Mouse (Mus musculus): Measurements from ENCODE around the gene Rnf166. TPM values are rescaled to one million over a fixed set of nuclear protein-coding genes. Genes with fewer than 3 reads are reported as not detected.
A peak's percentile ranks its signal among the peaks of the same experiment; 100 is the strongest.

Rnf166 gene
- polyA plus RNA-seq, 1 experiment from 2014 or later: 26.6 TPM

- WGBS: 6% methylated on average over 45 of the region's 45 CpGs
Observed at GRCm38 (mm10) chr8:122432443-122433268, 43.2 kb downstream of the Rnf166 start, which contains the start of gene Cyba. Gene Cyba, minus strand, starts transcription at chr8:122432930.

DNA sequence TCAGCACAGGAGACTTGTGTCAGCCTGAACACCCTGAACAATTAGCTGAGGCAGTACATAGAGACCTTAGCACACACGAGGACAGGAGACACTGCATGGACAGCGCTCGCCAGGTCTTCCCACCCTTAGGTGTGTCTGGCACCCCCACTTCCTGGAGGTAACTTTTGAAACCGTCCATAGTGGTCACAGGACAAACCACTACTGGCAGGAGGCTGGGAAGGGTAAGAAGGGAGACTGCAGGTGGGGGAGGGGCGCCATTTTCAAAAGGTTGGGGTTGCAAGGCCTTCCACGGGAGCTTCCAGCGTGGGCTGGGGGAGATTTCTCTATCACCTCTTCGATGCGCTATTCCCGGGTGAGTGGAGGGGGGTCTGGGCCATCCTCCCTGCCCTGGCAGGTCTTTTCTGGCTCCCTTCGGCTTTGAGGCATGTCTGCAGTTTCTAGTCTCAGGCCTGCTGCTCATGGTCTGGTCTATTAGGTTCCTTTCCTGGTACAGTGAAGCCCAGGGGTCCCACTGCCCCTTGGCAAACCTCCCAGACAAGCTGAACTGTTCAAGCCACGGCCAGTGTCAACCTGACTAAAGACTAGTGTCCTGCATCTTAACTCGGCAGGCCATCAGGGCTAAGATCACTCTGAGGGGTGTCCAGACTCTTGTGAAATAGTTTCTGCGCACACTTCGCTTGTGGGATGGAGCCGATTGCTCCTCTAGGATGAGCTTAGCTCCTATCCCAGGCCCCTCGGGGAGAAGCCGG, 44.0 kb downstream of the Rnf166 start:
- Histone ChIP-seq H3K4me3 (ENCODE audit: low read depth, low read length) (peak overlapping the region; percentile 46), H3K9ac (replicated peaks; ENCODE audit: low read length) (peak overlapping the region; percentile 71), H3K27ac (replicated peaks; ENCODE audit: low read depth, low read length) (no peak overlapping the region), H3K36me3 (replicated peaks; ENCODE audit: control insufficient read depth, insufficient read depth, low read depth, low read length) (peaks cover 3% of the 10 kb centered on the region), H3K4me2 (ENCODE audit: low read depth, low read length) (peak overlapping the region; percentile 94), H3K4me1 (ENCODE audit: control insufficient read depth, insufficient read depth, low read length) (no peaks in the 10 kb centered on the region; the same call in 1 of the 2 replicates), H3K9me3 (replicated peaks; ENCODE audit: control insufficient read depth, low read length) (no peaks in the 10 kb centered on the region), H3K27me3 (ENCODE audit: control insufficient read depth, insufficient read depth, low read length) (no peaks in the 10 kb centered on the region)
- DNase-seq (ENCODE audit: low spot score) (no peak), ATAC-seq (replicated peaks; ENCODE audit: insufficient number of reproducible peaks, low FRiP score, low TSS enrichment, low read depth) (no peak; the same call in 1 of the 2 replicates)
- 43% methylated on average over 18 of the region's 18 CpGs for WGBS

More at GRCm38 (mm10) chr8:122432443-122433268, 43.2 kb downstream of the Rnf166 start, which contains the start of gene Cyba:
- Histone ChIP-seq H3K9me3 (replicated peaks; ENCODE audit: control insufficient read depth, low read length) (no peaks in the 10 kb centered on the region), H3K27ac (replicated peaks; ENCODE audit: low read depth, low read length) (no peak within 1 kb of the TSS), H3K4me3 (ENCODE audit: low read depth, low read length) (peak within 1 kb of the TSS; percentile 46), H3K4me1 (ENCODE audit: control insufficient read depth, insufficient read depth, low read length) (no peaks in the 10 kb centered on the region; the same call in 1 of the 2 replicates), H3K36me3 (replicated peaks; ENCODE audit: control insufficient read depth, insufficient read depth, low read depth, low read length) (peaks cover 3% of the 10 kb centered on the region), H3K9ac (replicated peaks; ENCODE audit: low read length) (peak within 1 kb of the TSS; percentile 71), H3K4me2 (ENCODE audit: low read depth, low read length) (peak within 1 kb of the TSS; percentile 94), H3K27me3 (ENCODE audit: control insufficient read depth, insufficient read depth, low read length) (no peaks in the 10 kb centered on the region)
- ATAC-seq (replicated peaks; ENCODE audit: insufficient number of reproducible peaks, low FRiP score, low TSS enrichment, low read depth) (peak; percentile 29; the same call in 1 of the 2 replicates), DNase-seq (ENCODE audit: low spot score) (peak; percentile 62)

DNA sequence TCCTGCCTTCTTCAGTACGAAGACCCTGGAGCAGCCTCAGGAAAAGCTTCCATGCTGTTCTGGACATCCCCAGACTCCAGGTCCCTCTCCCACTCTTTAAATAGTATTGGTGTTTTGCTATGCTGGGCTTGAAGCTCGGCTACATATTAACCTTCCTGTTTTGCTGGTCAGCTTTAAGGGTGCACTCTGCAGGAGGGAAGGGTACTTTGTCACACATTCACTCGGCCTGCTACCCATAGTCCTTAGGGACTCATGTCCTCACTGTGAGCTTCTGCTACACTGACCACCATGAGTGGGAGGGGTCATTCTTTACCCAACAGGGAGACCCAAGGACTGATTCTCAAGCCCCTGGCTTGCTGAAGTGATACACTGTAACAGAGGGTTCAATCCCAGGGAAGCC, 45.2 kb downstream of the Rnf166 start:
- Histone ChIP-seq H3K9me3 (replicated peaks; ENCODE audit: control insufficient read depth, low read length) (no peaks in the 10 kb centered on the region), H3K9ac (replicated peaks; ENCODE audit: low read length) (no peak overlapping the region), H3K4me1 (ENCODE audit: control insufficient read depth, insufficient read depth, low read length) (no peaks in the 10 kb centered on the region; the same call in 1 of the 2 replicates), H3K27ac (replicated peaks; ENCODE audit: low read depth, low read length) (no peak overlapping the region), H3K4me2 (ENCODE audit: low read depth, low read length) (no peak overlapping the region), H3K4me3 (ENCODE audit: low read depth, low read length) (no peak overlapping the region), H3K27me3 (ENCODE audit: control insufficient read depth, insufficient read depth, low read length) (no peaks in the 10 kb centered on the region), H3K36me3 (replicated peaks; ENCODE audit: control insufficient read depth, insufficient read depth, low read depth, low read length) (no peaks in the 10 kb centered on the region; the same call in 1 of the 2 replicates)
- no peak for ATAC-seq (replicated peaks; ENCODE audit: insufficient number of reproducible peaks, low FRiP score, low TSS enrichment, low read depth)
- DNase-seq (ENCODE audit: low spot score): no peak
- 88% methylated on average over 3 of the region's 3 CpGs for WGBS

GRCm38 (mm10) chr8:122430058-122430636, 45.7 kb downstream of the Rnf166 start:
- H3K4me3 ChIP-seq (ENCODE audit: low read depth, low read length): no peak overlapping the region
- ATAC-seq (replicated peaks; ENCODE audit: insufficient number of reproducible peaks, low FRiP score, low TSS enrichment, low read depth) (no peak), DNase-seq (ENCODE audit: low spot score) (no peak)
- no peaks in the 10 kb centered on the region for H3K9me3 ChIP-seq (replicated peaks; ENCODE audit: control insufficient read depth, low read length)
- no peak overlapping the region for H3K4me2 ChIP-seq (ENCODE audit: low read depth, low read length)
- H3K4me1 ChIP-seq (ENCODE audit: control insufficient read depth, insufficient read depth, low read length): no peaks in the 10 kb centered on the region; the same call in 1 of the 2 replicates
- no peak overlapping the region for H3K27ac ChIP-seq (replicated peaks; ENCODE audit: low read depth, low read length)
- whole genome bisulfite sequencing: 84% methylated on average over 10 of the region's 10 CpGs
- H3K36me3 ChIP-seq (replicated peaks; ENCODE audit: control insufficient read depth, insufficient read depth, low read depth, low read length): no peaks in the 10 kb centered on the region; the same call in 1 of the 2 replicates
- no peak overlapping the region for H3K9ac ChIP-seq (replicated peaks; ENCODE audit: low read length)
- no peaks in the 10 kb centered on the region for H3K27me3 ChIP-seq (ENCODE audit: control insufficient read depth, insufficient read depth, low read length)

DNA sequence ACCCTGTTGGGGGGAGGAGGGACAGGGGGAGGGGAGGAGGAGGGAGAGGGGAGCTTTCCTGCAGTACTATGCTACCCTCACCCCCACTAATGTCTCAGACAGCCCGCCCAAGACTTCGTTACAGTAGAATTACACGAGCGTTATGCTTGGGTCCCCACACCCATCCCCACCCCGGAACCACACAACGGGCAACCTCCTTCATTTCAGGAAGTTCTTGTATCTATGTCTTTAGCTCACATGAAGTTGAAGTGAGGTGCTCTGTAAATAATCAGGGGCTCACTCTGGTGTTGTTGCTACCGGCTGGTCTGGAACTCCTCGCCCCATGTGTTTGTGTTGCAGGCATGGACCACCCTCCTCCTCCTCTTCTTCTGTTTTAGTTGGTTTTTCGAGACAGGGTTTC, 47.7 kb downstream of the Rnf166 start:
- WGBS: 88% methylated on average over 9 of the region's 9 CpGs
- ATAC-seq (replicated peaks; ENCODE audit: insufficient number of reproducible peaks, low FRiP score, low TSS enrichment, low read depth): no peak
- no peak overlapping the region for H3K27ac ChIP-seq (replicated peaks; ENCODE audit: low read depth, low read length)
- H3K36me3 ChIP-seq (replicated peaks; ENCODE audit: control insufficient read depth, insufficient read depth, low read depth, low read length): no peaks in the 10 kb centered on the region
- no peaks in the 10 kb centered on the region for H3K27me3 ChIP-seq (ENCODE audit: control insufficient read depth, insufficient read depth, low read length)
- no peaks in the 10 kb centered on the region for H3K9me3 ChIP-seq (replicated peaks; ENCODE audit: control insufficient read depth, low read length)
- H3K4me2 ChIP-seq (ENCODE audit: low read depth, low read length): no peak overlapping the region
- no peak overlapping the region for H3K9ac ChIP-seq (replicated peaks; ENCODE audit: low read length)
- H3K4me1 ChIP-seq (ENCODE audit: control insufficient read depth, insufficient read depth, low read length): no peaks in the 10 kb centered on the region; the same call in 1 of the 2 replicates
- DNase-seq (ENCODE audit: low spot score): no peak
- H3K4me3 ChIP-seq (ENCODE audit: low read depth, low read length): no peak overlapping the region

GRCm38 (mm10) chr8:122427607-122428006, 48.3 kb downstream of the Rnf166 start:
- WGBS: 92% methylated on average over 7 of the region's 7 CpGs

GRCm38 (mm10) chr8:122426145-122426544, 49.7 kb downstream of the Rnf166 start:
- no peaks in the 10 kb centered on the region; the same call in 1 of the 2 replicates for H3K36me3 ChIP-seq (replicated peaks; ENCODE audit: control insufficient read depth, insufficient read depth, low read depth, low read length)
- DNase-seq (ENCODE audit: low spot score) (no peak), ATAC-seq (replicated peaks; ENCODE audit: insufficient number of reproducible peaks, low FRiP score, low TSS enrichment, low read depth) (no peak; the same call in 1 of the 2 replicates)
- H3K9ac ChIP-seq (replicated peaks; ENCODE audit: low read length): no peak overlapping the region
- WGBS: 74% methylated on average over 9 of the region's 9 CpGs
- no peaks in the 10 kb centered on the region for H3K4me1 ChIP-seq (ENCODE audit: control insufficient read depth, insufficient read depth, low read length)
- H3K4me2 ChIP-seq (ENCODE audit: low read depth, low read length): no peak overlapping the region
- no peaks in the 10 kb centered on the region for H3K9me3 ChIP-seq (replicated peaks; ENCODE audit: control insufficient read depth, low read length)
- no peak overlapping the region for H3K4me3 ChIP-seq (ENCODE audit: low read depth, low read length)
- H3K27ac ChIP-seq (replicated peaks; ENCODE audit: low read depth, low read length): no peak overlapping the region
- no peaks in the 10 kb centered on the region for H3K27me3 ChIP-seq (ENCODE audit: control insufficient read depth, insufficient read depth, low read length)

More at GRCm38 (mm10) chr8:122427607-122428006, 48.3 kb downstream of the Rnf166 start:
- no peak overlapping the region for H3K27ac ChIP-seq (replicated peaks; ENCODE audit: low read depth, low read length)
- H3K9me3 ChIP-seq (replicated peaks; ENCODE audit: control insufficient read depth, low read length): no peaks in the 10 kb centered on the region
- no peaks in the 10 kb centered on the region; the same call in 1 of the 2 replicates for H3K4me1 ChIP-seq (ENCODE audit: control insufficient read depth, insufficient read depth, low read length)
- no peak overlapping the region for H3K9ac ChIP-seq (replicated peaks; ENCODE audit: low read length)
- ATAC-seq (replicated peaks; ENCODE audit: insufficient number of reproducible peaks, low FRiP score, low TSS enrichment, low read depth): no peak
- no peak overlapping the region for H3K4me2 ChIP-seq (ENCODE audit: low read depth, low read length)
- no peak overlapping the region for H3K4me3 ChIP-seq (ENCODE audit: low read depth, low read length)
- no peaks in the 10 kb centered on the region; the same call in 1 of the 2 replicates for H3K36me3 ChIP-seq (replicated peaks; ENCODE audit: control insufficient read depth, insufficient read depth, low read depth, low read length)
- DNase-seq (ENCODE audit: low spot score): no peak
- no peaks in the 10 kb centered on the region for H3K27me3 ChIP-seq (ENCODE audit: control insufficient read depth, insufficient read depth, low read length)
